Mouse (Mus musculus) forebrain, embryonic 16.5 days (tissue): Measurements from ENCODE around the gene Smpdl3b. TPM values are rescaled to one million over a fixed set of nuclear protein-coding genes. Genes with fewer than 3 reads are reported as not detected.
A peak's percentile ranks its signal among the peaks of the same experiment; 100 is the strongest.
"Not testable (repeated sequence)": the region's sequence is repeated elsewhere in the genome, so short reads cannot be mapped to it uniquely, and the experiment has no call there.

ENCODE experiments used
- ATAC-seq: fragments of 200-750 bp; cut with Nextera tagmentation; 2 replicates; pipeline ENCODE4 v1.8.0; 2017; ENCODE audit warnings: mild to moderate bottlenecking, moderate library complexity
- H3K27ac ChIP-seq: fragments of 300-500 bp; sonication (generic); 2 replicates; pipeline ENCODE4 v1.5.1; 2014; ENCODE audit warnings: low read length, control low read depth
- H3K27me3 ChIP-seq: fragments of 300-500 bp; sonication (generic); replicated peaks from 2 replicates; pipeline ENCODE4 v1.6.1; 2014; ENCODE audit warnings: low read length; ENCODE audit not compliant: control insufficient read depth, insufficient read depth
- H3K36me3 ChIP-seq: fragments of 300-500 bp; sonication (generic); 2 replicates; pipeline ENCODE4 v1.6.1; 2014; ENCODE audit not compliant: control insufficient read depth, insufficient read depth
- H3K4me1 ChIP-seq: fragments of 300-500 bp; sonication (generic); replicated peaks from 2 replicates; pipeline ENCODE4 v1.6.1; 2014; ENCODE audit warnings: low read length; ENCODE audit not compliant: control insufficient read depth, insufficient read depth
- H3K4me2 ChIP-seq: fragments of 300-500 bp; sonication (generic); 2 replicates; pipeline ENCODE4 v1.6.1; 2014; ENCODE audit warnings: mild to moderate bottlenecking, low read length, control low read depth
- H3K4me3 ChIP-seq: fragments of 300-500 bp; sonication (generic); replicated peaks from 2 replicates; pipeline ENCODE4 v1.5.1; 2014; ENCODE audit warnings: mild to moderate bottlenecking, low read length, control low read depth
- H3K9ac ChIP-seq: fragments of 300-500 bp; sonication (generic); replicated peaks from 2 replicates; pipeline ENCODE4 v1.6.1; 2014; ENCODE audit warnings: low read depth, low read length, control low read depth
- H3K9me3 ChIP-seq: fragments of 300-500 bp; sonication (generic); 2 replicates; pipeline ENCODE4 v1.6.1; 2016; ENCODE audit warnings: low read length; ENCODE audit not compliant: control insufficient read depth
- WGBS: fragments of 180-500 bp; shearing (Covaris S2); extraction: QIAGEN DNeasy Blood & Tissue Kit; methylation state at CpG from one replicate; pipeline ENCODE4 v1.1.7; 2014; 5-methylcytosine and 5-hydroxymethylcytosine counted together
- polyA plus RNA-seq: library from polyadenylated mRNA; unstranded; fragments of >200 nt; fragmentation: Nextera tagmentation; extraction: Ambion mirVana; gene quantifications from 2 replicates; pipeline ENCODE4 v1.2.1, GENCODE M21; 2015

Smpdl3b gene
- polyA plus RNA-seq, 1 experiment from 2014 or later = 1.0 TPM

GRCm38 (mm10) chr4:132743992-132744911, 12.8 kb downstream of the Smpdl3b start:
- WGBS = 69% methylated on average over 11 of the region's 11 CpGs

GRCm38 (mm10) chr4:132741491-132741890, 15.6 kb downstream of the Smpdl3b start:
- peaks cover 9% of the 10 kb centered on the region for H3K4me1 ChIP-seq
- no peak overlapping the region for H3K4me3 ChIP-seq
- H3K9me3 ChIP-seq = no peaks in the 10 kb centered on the region
- H3K36me3 ChIP-seq = no peaks in the 10 kb centered on the region
- H3K4me2 ChIP-seq = no peak overlapping the region
- no peak for ATAC-seq
- WGBS = 95% methylated on average over 7 of the region's 7 CpGs
- no peak overlapping the region for H3K9ac ChIP-seq
- H3K27me3 ChIP-seq = no peaks in the 10 kb centered on the region
- H3K27ac ChIP-seq = no peak overlapping the region

More at GRCm38 (mm10) chr4:132743992-132744911, 12.8 kb downstream of the Smpdl3b start:
- no peaks in the 10 kb centered on the region for H3K27me3 ChIP-seq
- no peak overlapping the region for H3K4me3 ChIP-seq
- peaks cover 9% of the 10 kb centered on the region for H3K4me1 ChIP-seq
- no peaks in the 10 kb centered on the region for H3K9me3 ChIP-seq
- no peaks in the 10 kb centered on the region for H3K36me3 ChIP-seq
- no peak overlapping the region for H3K9ac ChIP-seq
- H3K4me2 ChIP-seq = no peak overlapping the region
- ATAC-seq = peak; percentile 36; the same call in 1 of the 2 replicates
- peak overlapping the region; percentile 17; the same call in 1 of the 2 replicates for H3K27ac ChIP-seq

- not testable (repeated sequence) for H3K4me1 ChIP-seq, H3K4me2 ChIP-seq, ATAC-seq, H3K27me3 ChIP-seq, H3K27ac ChIP-seq, H3K9ac ChIP-seq, H3K36me3 ChIP-seq, H3K4me3 ChIP-seq, H3K9me3 ChIP-seq
- 93% methylated on average over 9 of the region's 9 CpGs for WGBS
These were observed 19.9 kb downstream of the Smpdl3b start for GRCm38 (mm10) chr4:132737154-132737553.

- no peaks in the 10 kb centered on the region for H3K36me3 ChIP-seq
- no peak overlapping the region for H3K27ac ChIP-seq
- ATAC-seq = no peak
- 86% methylated on average over 3 of the region's 3 CpGs for WGBS
- H3K4me2 ChIP-seq = no peak overlapping the region
- H3K27me3 ChIP-seq = no peaks in the 10 kb centered on the region
- no peak overlapping the region for H3K9ac ChIP-seq
- peaks cover 9% of the 10 kb centered on the region for H3K4me1 ChIP-seq
- no peaks in the 10 kb centered on the region for H3K9me3 ChIP-seq
- no peak overlapping the region for H3K4me3 ChIP-seq
These were observed 21.2 kb downstream of the Smpdl3b start for GRCm38 (mm10) chr4:132735894-132736293.

GRCm38 (mm10) chr4:132735389-132735788, 21.7 kb downstream of the Smpdl3b start:
- no peak for ATAC-seq
- no peak overlapping the region for H3K27ac ChIP-seq
- H3K4me2 ChIP-seq = no peak overlapping the region
- no peak overlapping the region for H3K9ac ChIP-seq
- 72% methylated on average over 2 of the region's 2 CpGs for WGBS
- no peaks in the 10 kb centered on the region for H3K36me3 ChIP-seq
- H3K4me1 ChIP-seq = peaks cover 9% of the 10 kb centered on the region
- H3K27me3 ChIP-seq = no peaks in the 10 kb centered on the region
- H3K9me3 ChIP-seq = no peaks in the 10 kb centered on the region
- H3K4me3 ChIP-seq = no peak overlapping the region

- no peaks in the 10 kb centered on the region for H3K27me3 ChIP-seq
- H3K9ac ChIP-seq = no peak overlapping the region
- 89% methylated on average over 2 of the region's 2 CpGs for WGBS
- H3K4me2 ChIP-seq = no peak overlapping the region
- H3K4me1 ChIP-seq = peaks cover 9% of the 10 kb centered on the region
- no peaks in the 10 kb centered on the region for H3K9me3 ChIP-seq
- ATAC-seq = no peak
- H3K36me3 ChIP-seq = no peaks in the 10 kb centered on the region
- H3K27ac ChIP-seq = no peak overlapping the region
- H3K4me3 ChIP-seq = no peak overlapping the region
These were observed 22.3 kb downstream of the Smpdl3b start for GRCm38 (mm10) chr4:132734766-132735165.

- Histone ChIP-seq H3K4me1 (peaks cover 9% of the 10 kb centered on the region), H3K4me2 (no peak overlapping the region), H3K4me3 (no peak overlapping the region), H3K36me3 (no peaks in the 10 kb centered on the region), H3K27me3 (no peaks in the 10 kb centered on the region), H3K9me3 (no peaks in the 10 kb centered on the region), H3K9ac (no peak overlapping the region), H3K27ac (no peak overlapping the region)
- no peak for ATAC-seq
- 91% methylated on average over 25 of the region's 25 CpGs for WGBS
These were observed 23.8 kb downstream of the Smpdl3b start for GRCm38 (mm10) chr4:132733071-132733770.

GRCm38 (mm10) chr4:132732148-132732684, 24.8 kb downstream of the Smpdl3b start, which contains the start of gene Xkr8:
Gene Xkr8 (minus strand): TSS chr4:132732546.
- H3K4me3 ChIP-seq = peak within 1 kb of the TSS; percentile 65
- H3K9me3 ChIP-seq = no peaks in the 10 kb centered on the region
- peaks cover 9% of the 10 kb centered on the region for H3K4me1 ChIP-seq
- peak within 1 kb of the TSS; percentile 65 for H3K9ac ChIP-seq
- ATAC-seq = peak; percentile 96
- no peak within 1 kb of the TSS for H3K27ac ChIP-seq
- H3K4me2 ChIP-seq = peak within 1 kb of the TSS; percentile 89
- no peaks in the 10 kb centered on the region for H3K36me3 ChIP-seq
- 1% methylated on average over 33 of the region's 34 CpGs for WGBS
- no peaks in the 10 kb centered on the region for H3K27me3 ChIP-seq

GRCm38 (mm10) chr4:132731616-132732015, 25.4 kb downstream of the Smpdl3b start:
- no peaks in the 10 kb centered on the region for H3K36me3 ChIP-seq
- peaks cover 9% of the 10 kb centered on the region for H3K4me1 ChIP-seq
- H3K9ac ChIP-seq = peak overlapping the region; percentile 65
- no peaks in the 10 kb centered on the region for H3K27me3 ChIP-seq
- H3K9me3 ChIP-seq = no peaks in the 10 kb centered on the region
- H3K4me2 ChIP-seq = peak overlapping the region; percentile 89
- H3K4me3 ChIP-seq = peak overlapping the region; percentile 65
- WGBS = 52% methylated on average over 12 of the region's 12 CpGs
- no peak overlapping the region for H3K27ac ChIP-seq
- no peak for ATAC-seq
